Mouse (Mus musculus) retina, postnatal 7 days (tissue): ENCODE results near the gene Asna1.

Source experiments
- DNase-seq: peaks from one replicate; pipeline ENCODE4 v3.0.0-alpha.2; 2012; ENCODE audit warnings: low read depth, low spot score

Gene Asna1

GRCm38 (mm10) chr8:85035165-85035727 lies 10.2 kb upstream of the Asna1 start:
- DNase-seq, result no peak

GRCm38 (mm10) chr8:85034764-85035163 lies 9.7 kb upstream of the Asna1 start:
- DNase-seq, result no peak

GRCm38 (mm10) chr8:85033867-85034266 lies 8.8 kb upstream of the Asna1 start:
- DNase-seq, result no peak

GRCm38 (mm10) chr8:85032622-85033311 lies 7.7 kb upstream of the Asna1 start:
- DNase-seq, result no peak

GRCm38 (mm10) chr8:85029271-85029670 lies 4.2 kb upstream of the Asna1 start:
- DNase-seq, result no peak

- no peak for DNase-seq
Observed at GRCm38 (mm10) chr8:85027922-85028321, 2.8 kb upstream of the Asna1 start.

GRCm38 (mm10) chr8:85027516-85027855 lies 2.4 kb upstream of the Asna1 start:
- no peak for DNase-seq

- peak; percentile 93 for DNase-seq
Observed at GRCm38 (mm10) chr8:85026670-85027515, 1.8 kb upstream of the Asna1 start, which contains the start of gene Trir. Gene Trir, plus strand, starts transcription at chr8:85026823.

- no peak for DNase-seq
Observed at GRCm38 (mm10) chr8:85023846-85024245, 1.2 kb downstream of the Asna1 start.

GRCm38 (mm10) chr8:85021514-85022055 lies 3.5 kb downstream of the Asna1 start:
- no peak for DNase-seq

GRCm38 (mm10) chr8:85017209-85017608 lies 7.9 kb downstream of the Asna1 start:
- DNase-seq, result no peak

GRCm38 (mm10) chr8:85016724-85017123 lies 8.4 kb downstream of the Asna1 start:
- DNase-seq, result no peak

- DNase-seq, result no peak
Observed at GRCm38 (mm10) chr8:85014431-85014830, 10.7 kb downstream of the Asna1 start, which contains the start of gene Best2. Gene Best2, minus strand, starts transcription at chr8:85014531.

- peak; percentile 77 for DNase-seq
Observed at GRCm38 (mm10) chr8:85013230-85013840, 11.7 kb downstream of the Asna1 start.

- no peak for DNase-seq
Observed at GRCm38 (mm10) chr8:85011242-85011641, 13.8 kb downstream of the Asna1 start.

- DNase-seq, result no peak
Observed at GRCm38 (mm10) chr8:85007686-85008085, 17.4 kb downstream of the Asna1 start.

- DNase-seq, result peak; percentile 74
Observed at GRCm38 (mm10) chr8:84997649-84998295, 27.3 kb downstream of the Asna1 start.

GRCm38 (mm10) chr8:84996978-84997377 lies 28.1 kb downstream of the Asna1 start:
- DNase-seq, result no peak

GRCm38 (mm10) chr8:84995680-84996079 lies 29.4 kb downstream of the Asna1 start:
- DNase-seq, result no peak

GRCm38 (mm10) chr8:84994375-84994774 lies 30.7 kb downstream of the Asna1 start:
- no peak for DNase-seq

GRCm38 (mm10) chr8:84990836-84991235 lies 34.2 kb downstream of the Asna1 start:
- DNase-seq, result no peak
